Mouse (Mus musculus) adrenal gland, postnatal 25 days (tissue): Measurements from ENCODE around the gene Mfsd4a. TPM values are rescaled to one million over a fixed set of nuclear protein-coding genes. Genes with fewer than 3 reads are reported as not detected.

Experiments used
- DNase-seq: peaks from one replicate; pipeline ENCODE4 v3.0.0; 2021; ENCODE audit warnings: mixed read lengths
- total RNA-seq: library from RNA; stranded (reverse); gene quantifications from 2 replicates; pipeline ENCODE4 v1.2.3, GENCODE M21; 2021

Gene Mfsd4a
- total RNA-seq, 1 experiment from 2014 or later, result 29.5 TPM

DNA sequence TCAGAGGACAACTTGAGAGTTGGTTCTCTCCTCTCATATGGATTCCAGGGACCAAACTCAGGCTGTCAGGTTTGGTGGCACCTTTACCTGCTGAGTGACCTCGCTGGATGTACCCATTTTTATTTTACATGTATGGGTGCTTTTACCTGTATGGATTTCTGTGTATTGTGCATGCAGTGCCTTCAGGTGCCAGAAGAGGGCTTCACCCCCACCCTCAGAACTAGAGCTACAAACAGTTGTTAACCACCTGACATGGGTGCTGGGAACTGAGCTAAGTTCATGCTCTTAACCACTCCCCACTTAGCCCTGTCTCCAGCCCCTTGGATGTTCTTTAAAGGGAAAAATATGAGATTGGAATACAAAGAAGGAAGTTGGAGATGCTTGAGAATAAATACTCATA, 53.1 kb downstream of the Mfsd4a start:
- DNase-seq, result no peak

DNA sequence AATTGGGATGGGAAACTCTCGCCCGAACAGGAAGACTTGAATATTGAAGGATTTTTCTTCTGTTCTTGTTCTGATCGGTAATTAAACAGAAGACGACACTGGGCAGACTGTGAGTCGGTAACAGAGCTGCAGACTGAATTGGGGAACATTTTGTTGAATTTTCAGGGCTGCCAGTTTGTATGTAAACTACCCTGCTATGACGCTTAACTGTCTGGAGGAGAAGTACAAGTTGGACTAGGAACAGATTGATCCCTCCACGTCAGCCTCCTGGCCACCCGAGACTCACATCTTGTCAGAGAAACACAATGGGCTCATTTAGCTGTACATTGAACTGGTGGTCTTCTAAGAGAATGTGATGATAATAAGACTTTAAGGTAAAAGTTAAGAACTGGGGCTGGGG, 55.0 kb downstream of the Mfsd4a start:
- DNase-seq, result no peak

DNA sequence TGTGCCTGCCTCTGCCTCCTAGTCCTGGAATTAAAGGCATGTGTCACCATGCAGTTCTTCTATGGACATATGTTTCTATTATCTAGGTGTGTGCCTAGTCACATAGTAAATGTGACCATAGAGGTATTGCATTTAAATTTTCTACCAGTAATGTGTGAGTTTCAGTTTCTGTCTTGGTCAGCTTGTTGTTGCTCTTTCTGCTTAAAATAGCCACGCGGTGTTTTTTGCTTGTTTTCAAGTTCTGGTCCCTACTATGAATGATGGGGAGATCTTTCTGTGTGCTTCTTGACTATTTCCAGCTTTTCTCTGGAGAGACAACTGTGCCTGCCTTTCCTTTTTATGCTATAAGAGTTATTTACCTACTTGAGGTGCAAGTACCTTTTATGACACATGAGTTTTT, 56.1 kb downstream of the Mfsd4a start:
- no peak for DNase-seq

DNA sequence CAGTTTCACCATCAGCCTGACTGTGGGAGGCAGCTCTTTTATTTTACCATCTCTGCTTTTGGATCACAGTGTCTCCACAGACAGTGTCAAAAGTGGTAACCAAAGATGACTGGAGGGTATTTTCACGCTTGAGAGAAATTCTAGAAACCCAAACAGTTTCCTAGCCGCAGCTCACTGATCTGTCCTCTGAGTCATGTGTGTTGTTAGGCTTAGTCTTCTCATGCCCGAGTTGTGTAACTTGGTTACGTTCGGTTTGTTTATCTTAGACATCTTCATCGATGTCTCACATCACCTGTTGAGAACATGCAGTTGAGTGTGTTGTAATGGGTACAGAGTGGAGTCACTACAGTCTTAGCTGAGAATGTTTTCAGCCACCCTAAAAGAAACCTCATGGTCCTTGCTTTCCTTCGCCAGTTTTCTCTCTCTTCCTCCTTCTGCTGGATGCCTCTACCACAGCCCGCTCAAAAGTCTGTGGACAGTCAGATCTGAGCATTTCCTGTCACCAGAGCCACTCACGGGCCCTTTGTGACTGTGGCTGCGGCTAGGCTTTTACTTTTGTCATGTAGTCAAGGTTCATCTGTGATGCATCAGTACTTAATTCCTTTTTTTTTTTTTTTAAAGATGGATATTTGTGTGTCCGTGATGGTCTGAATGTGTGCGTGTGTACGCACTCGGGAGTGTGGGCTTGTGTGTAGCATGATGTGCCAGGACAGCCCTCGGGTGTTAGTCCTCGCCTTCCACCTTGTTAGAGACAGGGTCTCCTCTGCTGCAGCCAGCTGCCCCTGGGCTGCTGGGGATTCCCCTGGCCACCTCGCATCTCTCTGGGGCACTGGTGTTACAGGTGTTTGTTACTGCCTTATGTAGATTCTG, 57.0 kb downstream of the Mfsd4a start:
- no peak for DNase-seq

DNA sequence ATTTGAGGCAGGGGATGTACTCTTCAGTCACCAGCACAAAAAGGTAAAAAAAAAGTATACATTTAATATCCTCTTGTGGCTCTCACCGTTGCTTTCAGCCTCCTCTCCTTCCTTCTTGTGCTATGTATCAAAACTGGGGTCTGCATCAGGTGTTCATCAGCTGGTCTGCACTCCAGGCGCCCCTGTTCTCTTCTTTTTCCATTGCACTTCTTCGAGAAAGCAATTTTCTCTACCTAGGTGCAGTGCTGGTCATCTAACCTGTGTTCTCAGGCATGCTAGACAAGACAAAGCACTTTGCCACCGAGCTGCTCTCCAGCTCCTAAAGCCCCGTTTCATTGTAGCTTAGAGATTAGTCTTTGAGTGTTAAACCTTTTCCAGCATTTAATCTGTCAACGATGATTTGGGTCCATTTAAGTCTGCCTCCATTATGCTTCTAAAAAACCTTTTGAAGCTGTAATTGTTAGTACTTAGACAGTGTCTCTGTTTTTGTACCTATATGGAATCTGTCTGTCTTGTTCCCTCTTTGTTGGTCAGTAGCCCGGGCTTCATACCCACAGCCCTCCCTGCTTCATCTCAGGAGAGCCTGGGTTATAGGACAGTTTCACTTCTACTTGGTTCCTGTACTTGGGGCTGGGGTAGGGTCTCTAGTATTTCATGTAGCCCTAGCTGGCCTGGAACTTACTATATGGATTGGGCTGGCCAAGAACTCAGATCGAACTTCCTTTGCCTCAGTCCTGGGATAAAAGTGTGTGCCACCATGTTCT, 58.8 kb downstream of the Mfsd4a start:
- DNase-seq, result no peak

DNA sequence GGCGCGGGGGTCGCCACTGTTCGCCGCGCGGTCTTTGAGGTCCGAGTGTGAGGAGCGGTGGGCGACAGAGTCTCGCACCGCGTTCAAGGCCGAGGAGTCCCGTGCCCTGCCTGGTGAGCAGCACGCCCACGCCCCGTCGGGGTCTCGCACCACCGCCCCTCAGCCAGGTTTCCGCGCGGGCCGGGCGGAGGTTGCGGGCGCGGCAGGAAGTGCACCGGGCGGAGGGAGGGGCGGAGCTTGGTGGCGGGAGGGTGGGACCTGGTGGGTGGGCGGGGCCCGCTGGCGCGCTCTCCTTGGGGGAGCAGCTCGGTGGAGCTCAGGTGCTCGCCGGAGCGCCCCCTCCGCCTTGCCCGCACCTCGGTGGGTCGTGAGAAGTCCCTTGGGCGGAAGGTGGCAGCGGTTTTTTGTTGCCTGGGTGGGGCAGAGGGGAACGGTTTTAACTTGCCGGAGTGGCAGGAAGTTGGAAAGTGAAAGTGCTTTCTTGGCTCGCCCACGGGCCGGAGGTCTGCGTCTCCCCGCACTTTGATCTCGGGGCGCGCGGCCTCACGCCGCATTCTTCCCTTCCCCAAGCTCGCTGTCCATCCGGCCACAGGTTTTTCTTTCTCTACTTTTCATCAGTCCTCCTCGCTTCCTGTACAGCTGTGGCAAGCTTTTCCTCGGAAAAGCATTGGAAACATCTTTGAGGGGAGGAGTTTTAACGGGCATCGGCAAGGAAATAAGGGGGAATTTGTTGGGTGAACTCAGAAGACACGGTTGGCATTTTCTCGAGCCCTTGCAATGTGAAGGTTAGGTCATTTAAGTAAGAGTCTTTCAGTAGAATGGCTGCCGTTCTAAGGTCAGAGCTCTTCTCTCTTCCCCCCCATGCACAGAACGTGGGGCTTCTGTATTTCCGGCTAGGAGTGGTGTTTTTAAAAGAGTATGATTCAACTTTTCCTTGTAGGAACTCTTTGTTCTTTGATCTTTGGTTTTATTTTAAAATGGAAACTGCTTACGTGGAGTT, 59.7 kb downstream of the Mfsd4a start:
- peak; percentile 92 for DNase-seq

DNA sequence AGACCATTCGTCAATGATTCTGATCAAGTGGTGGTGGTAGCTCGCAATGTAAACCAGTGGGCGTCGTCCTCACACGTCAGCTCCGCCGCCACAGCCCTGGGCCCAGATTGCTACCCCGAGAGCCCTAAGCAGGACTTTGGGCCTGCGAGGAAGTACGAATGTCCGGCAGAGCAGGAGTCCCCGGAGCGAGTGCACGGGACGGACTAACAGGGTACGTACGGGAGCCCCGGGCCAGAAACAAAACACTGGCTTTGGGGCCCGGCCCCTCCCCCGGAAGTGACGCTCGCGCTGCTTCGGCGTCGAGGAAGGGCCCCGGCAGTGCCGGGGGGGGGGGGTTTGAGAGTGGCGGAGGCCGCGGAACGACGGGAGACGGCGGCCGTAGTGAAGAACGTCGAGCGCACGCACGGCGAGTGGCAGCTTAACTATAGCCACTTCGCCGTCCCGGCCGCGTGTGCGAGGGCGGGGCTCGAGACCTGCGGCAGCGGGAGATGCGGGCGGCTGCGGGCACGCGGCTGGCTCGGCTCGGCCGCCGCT, 60.5 kb downstream of the Mfsd4a start, which contains the start of gene Elk4:
Gene Elk4, plus strand, starts transcription at position 326 of the 534 bp plus-strand sequence.
- DNase-seq, result peak; percentile 94

DNA sequence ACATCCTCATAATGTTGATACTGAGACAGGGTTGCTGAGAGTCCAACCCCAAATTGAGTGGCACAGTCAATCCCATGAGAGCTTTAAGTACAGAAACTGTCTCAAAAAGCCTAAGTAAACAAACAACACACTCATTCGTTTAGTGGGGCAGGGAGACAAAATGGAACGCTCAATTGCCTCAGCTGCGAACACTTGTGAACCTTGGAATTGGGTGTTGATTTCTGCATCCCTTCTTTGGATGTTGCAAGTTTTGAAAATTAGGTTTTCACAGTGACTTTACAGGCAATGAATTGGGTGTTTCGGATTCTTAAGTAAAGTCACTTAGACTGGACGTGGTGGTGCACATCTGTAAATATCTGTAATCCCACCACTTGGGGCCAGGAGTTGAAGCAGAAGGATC, 61.1 kb downstream of the Mfsd4a start:
- no peak for DNase-seq

DNA sequence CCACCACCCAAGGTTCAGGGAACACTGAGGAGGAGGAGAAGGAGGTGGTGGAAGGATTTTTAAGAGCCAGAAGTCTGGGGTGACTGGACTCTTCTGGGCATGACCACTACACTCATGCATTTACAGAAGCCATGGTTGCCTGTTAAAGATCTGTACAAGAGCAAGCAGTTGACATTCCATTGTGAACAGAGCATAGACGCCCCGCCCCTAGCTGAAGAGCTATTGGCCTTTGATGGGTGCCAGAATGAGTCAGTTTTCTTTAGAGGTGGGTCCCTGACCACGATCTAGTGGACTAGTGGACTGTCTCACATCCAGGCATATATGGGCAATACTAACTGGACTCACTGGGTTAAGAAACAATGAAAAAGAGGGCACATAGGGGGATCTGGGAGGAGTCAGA, 61.8 kb downstream of the Mfsd4a start:
- peak; percentile 16 for DNase-seq

DNA sequence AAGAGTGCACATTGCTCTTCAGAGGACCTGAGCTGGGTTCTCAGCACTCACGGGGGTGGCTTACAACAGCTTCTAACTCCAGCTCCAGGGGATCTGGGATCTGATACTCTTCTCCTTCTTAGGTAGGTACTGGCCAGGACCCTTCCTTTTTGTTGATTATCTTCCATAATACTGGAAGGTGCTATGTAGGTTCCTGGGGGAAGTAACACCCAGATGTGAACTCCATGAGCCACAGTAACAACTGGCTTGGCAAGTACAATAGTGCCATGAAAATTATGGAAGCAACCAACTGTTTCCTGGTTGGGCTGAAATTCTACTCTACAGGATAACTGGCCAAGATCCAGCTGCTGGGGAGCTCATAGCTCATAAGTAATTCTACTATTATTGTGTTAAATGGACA, 62.4 kb downstream of the Mfsd4a start:
- no peak for DNase-seq

DNA sequence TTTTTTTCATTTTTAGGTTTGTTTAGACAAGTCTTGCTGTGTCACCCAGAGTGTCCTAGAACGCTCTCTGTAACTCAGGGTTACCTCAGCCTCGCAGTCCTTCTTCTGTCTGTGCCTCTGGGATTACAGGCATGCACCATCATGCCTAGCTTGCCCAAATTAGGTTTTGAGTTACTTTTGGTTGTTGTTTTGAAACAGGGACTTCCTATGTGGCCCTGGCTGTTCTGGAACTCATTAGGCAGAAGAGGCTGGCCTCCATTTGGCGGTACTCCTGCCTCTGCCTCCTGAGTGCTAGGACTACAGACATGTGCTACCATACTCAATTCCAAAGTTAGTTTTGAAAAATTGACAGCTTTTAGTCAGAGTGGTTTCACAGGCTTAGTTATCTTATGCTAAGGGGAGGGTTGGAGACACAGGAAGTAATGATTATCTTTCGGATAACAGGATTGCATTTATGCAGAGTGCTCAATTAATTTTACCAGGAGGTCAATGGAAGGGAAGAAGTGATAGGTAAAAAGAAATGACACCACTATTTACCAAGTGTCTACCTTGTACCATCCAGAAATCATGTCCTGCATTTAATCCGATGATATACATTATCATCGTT, 63.2 kb downstream of the Mfsd4a start:
- no peak for DNase-seq

DNA sequence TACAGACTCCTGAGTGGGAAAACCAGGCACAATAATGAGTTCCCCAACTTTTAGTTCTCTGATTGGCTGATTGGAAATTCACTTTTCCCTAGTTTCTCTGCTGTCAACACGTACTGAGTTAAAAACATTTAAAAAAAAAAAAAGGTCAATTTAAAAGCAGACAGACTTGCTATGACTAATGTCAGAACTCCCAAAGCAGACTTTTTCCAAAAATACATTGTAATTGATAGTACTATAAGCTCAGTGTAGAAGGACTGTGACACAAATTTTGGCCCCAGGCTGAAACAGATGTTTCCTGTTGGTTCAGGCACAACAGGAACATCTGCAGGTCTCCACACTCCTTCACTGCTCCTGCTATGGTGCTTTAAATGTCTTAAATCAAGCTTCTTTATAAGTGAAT, 64.0 kb downstream of the Mfsd4a start:
- no peak for DNase-seq

DNA sequence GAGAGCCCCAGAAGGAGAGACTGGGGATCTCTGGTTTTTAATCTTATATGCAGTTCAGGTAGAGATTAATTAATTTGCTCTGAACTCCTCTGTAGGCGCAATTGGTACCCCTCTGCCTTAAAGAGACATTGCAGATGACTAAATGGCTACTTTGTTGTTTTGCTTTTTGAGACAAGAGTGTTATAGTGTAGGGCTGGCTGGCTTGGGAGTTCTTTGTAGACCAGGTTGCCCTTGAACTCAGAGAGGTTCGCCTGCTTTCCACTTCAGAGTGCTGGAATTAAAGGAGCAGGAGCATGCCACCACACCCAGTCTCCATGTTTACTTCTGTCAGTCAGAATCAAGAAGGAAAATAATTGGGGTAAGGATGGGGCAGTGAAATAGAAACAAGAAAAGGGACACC, 64.8 kb downstream of the Mfsd4a start:
- DNase-seq, result no peak

DNA sequence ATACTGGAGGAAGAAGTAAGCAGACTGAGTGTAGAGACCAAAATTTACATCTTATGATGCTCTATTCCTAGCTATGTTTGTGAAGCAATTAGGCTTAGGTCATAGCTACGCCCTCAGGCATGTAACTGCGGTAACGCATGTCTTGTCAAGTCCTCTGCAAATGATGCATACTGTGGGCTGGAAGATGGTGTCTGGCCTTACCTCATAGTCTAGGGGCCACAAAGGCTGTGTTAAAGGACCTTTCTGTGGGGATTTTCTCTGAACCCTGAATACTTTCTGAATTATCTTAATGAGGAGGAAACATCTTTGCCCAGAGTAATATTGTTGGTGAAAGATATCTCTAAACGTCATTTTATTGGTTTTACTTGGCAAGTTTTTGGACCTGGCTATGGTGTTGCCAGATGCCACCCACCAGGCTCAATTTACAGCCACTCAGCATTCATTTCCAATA, 66.0 kb downstream of the Mfsd4a start:
- DNase-seq, result no peak

DNA sequence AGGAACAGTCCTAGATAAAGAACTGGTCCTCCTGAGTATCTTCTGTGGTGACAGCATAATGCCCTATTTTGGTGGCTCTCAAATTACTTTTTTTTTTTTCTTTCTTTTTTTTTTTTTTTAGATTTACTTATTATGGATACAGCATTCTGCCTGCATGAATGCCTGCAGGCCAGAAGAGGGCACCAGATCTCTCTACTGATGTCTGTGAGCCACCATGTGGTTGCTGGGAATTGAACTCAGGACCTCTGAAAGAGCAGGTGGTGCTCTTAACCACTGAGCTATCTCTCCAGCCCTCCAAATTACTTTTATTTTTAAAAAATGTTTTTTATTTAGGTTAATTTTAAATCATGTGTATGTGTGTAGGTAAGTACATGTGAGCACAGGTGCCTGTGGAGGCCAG, 67.4 kb downstream of the Mfsd4a start:
- DNase-seq, result no peak

DNA sequence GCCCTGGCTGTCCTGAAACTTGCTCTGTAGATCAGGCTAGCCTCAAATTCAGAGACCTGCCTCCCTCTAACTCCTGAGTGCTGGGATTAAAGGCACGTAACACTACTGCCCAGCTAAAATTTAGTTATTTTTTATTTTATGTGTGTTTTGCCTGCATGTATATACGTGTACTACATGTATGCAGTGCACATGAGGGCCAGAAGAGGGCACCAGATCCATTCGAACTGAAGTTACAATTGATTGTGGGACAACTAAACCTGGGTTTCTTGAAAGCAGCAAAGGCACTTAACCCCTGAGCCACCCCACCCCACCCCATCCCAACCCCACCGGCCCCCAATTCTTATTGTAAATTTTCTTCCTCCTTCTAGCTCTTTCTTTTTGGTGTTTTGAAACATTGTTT, 72.8 kb downstream of the Mfsd4a start:
- DNase-seq, result peak; percentile 56

DNA sequence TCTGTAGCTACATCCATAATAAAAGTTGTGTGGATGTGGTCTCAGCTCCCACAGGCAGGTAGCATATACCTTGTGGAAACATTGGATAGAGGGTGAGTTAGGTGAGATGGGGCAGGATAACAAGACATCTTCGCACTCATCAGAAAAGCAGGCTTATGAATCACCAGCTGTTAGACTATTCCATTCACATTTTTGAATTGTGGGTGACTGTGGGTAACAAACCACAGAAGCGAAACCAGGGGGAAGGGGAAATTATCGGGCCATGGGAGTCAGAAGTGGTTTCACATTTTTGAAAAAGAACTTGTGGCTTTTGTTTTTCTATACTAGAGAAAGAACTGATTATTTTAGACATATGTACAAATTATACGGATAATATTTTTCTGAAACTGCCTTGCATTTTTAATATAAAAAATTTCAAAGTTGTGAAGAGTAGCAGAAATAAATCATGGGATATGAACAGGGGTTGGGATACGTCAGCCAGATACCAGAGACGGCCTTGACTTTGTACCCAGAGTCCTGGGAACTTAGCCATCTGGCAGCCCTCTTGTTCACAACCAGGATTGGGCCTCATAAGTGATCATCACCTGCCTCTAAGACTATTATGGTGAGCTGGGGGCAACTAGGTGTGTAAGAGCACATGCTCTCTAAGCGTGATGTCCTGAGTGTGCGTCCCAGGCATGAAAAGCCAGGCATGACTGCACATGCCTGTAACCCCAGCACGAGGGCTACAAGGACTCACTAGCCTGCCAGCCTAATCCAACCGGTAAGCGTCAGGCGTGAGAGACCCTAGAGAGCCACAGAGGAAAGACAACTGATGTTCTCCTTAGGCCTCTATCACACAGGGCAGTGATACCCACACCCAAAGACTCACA, 74.5 kb downstream of the Mfsd4a start:
- DNase-seq, result peak; percentile 75

DNA sequence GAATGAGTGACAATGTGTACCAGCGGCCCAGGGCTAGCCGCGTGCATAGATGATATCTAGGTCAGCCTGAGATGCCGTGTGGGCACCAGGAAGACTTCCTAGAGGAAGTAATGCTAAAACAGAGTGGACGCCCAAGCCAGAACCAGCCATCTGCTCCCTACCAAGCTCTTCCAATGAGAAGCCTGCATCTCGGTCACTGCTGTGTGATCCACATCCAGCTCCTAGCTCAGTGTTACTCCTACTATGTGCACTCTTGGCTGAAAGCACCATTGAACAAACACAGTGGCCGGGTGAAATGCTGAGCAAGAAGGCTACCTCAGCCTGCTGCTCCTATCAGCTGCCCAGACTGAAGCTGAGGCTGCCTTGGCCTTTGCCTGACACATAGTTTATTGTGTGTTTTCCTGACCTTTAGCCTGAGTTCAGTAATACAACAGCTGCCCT, 75.3 kb downstream of the Mfsd4a start:
- no peak for DNase-seq

DNA sequence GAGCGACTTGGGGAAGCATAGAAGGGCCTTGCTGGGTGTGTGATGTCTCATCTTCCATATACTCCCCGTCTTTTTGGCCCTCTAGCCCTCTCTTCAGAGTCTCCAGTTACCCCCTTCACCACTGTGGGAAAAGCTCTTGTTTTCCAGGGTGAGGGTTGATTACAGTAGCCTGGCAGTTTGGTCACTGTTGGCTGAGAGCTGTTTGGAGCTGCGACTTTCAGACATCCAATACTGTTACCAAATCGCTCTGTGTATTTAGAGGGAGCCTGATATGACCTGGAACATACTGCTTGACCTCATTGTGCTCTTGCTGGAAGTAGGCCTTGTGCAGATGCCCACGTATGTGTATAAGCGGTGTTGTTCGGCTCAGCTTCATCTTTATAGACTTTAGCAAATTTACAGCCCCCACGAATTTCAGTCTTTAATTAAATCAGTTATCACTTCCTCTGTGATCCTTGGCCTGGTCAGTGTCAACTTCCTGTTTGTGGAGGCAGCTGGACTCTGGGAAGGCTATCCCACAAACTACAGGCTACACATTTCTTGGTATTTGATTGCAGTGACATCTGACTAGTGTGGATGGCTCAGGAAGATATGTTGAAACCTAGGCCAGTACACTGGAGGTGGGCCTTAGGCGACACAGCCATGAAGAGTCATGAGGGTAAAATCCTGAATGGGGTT, 77.6 kb downstream of the Mfsd4a start:
- DNase-seq, result no peak

DNA sequence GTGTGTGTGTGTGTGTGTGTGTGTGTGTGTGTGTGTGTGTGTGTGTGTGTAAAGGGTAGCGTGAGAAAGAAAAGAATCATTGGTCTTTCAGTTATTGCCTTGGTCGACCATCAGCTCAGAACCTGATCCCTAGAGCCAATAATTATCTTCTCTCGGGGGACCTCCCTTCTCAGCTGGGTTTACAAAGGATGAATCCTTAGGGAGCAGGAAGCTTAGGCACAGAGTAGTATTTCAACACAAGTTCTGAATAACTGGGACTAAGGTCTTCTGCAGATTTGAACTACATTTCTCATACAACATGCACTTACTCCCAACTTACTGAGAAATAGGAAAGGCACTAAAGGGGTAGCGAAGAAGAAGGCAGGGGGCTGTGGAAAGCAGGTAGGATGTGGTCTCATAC, 78.4 kb downstream of the Mfsd4a start:
- no peak for DNase-seq
